Mouse (Mus musculus) heart, postnatal 36 days (tissue): Measurements from ENCODE around the gene Cdc14a. TPM values are rescaled to one million over a fixed set of nuclear protein-coding genes. Genes with fewer than 3 reads are reported as not detected.

ENCODE experiments used
- DNase-seq, 2 experiments: peaks; one replicate each; pipeline ENCODE4 v3.0.0; 2021 to 2022
- intact Hi-C: fragments of 180-260 bp; cut with DNase I; formaldehyde crosslinking; loops from one replicate; pipeline ENCODE4 v1.15.1; 2025
- total RNA-seq, 2 experiments: library from RNA; stranded (reverse); gene quantifications; 2 replicates each; pipeline ENCODE4 v1.2.3; 2021

Cdc14a gene
- total RNA-seq, 2 experiments from 2014 or later = 3.0 to 4.6 TPM

DNA sequence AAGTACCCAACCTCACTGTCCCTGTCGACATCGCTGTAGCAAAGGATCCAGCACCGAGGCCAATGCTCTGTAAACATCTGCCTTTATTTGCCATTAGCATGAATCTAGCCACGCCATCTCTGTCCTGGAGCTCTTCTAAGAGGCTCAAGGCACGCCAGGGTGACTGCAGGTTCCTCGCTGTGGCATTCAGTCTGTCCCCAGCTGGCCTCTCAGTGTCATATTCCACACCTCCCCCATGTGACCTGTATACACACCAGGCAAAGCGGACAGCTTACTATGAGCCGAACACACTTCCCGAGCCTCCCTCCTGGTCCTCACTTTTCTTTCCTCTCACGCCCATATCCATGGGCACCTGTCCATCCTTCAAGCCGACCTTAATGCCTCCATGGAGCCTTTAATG is 4.0 kb downstream of the Cdc14a start:
- intact Hi-C loops = loop anchor here (5.0 to 10.0 kb wide), 3 partner anchors 32 to 325 kb away; partner anchors contain the start of gene Mfsd14a
- DNase-seq = no peak

DNA sequence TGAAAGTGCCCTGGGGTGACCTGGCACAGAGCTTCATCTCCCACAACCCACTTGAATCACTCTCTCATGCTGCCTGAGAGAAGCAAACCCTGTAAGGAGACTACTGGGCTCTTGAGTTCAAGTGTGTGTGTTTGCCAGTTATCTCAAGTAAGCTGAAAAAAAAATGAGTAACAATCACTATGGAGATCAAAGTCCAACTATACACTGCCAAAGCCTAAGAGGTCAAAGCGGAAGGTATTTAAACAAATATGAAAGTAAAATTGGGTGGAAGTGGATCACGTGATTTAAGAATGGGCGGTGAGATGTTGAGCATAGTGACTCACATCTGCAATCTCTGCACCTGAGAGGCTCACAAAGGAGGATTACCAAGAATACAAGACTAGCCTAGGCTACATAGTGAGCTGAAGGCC is 9.4 kb downstream of the Cdc14a start:
- DNase-seq = no peak
- intact Hi-C loops = no loop called here

DNA sequence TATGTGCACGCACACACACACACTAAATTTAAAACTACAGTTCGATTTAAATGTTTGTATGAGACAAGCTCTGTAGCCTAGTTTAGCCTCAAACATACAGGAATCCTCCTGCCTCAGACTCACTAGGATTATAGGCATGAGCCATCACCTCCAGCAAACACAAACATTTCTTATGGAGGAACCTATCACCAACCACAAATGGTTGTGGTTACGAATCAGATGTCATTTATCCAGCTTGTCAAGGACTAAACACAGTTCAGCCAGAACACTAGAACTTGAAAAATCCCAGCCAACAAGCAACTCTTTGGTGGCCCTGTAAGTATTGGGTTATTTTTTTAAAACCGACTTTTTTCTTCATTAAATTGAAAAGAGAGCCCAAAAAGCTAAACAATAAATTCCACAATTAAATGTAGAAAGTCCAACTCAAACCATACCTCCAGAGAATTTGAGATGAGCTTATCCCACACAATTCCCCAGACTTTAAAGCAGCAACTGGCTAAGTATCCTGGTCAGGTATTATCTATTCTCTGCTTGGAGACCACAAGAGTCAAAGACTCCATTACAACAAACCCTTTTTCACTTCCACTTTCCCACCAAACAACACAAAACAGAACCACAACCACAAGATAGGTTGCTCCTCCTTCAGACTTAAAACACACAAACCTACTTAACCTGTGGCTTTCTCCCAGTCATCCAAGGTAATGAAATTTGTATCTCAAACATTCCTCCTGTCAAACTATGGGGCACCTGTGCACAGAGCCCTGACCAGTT is 10.7 kb downstream of the Cdc14a start:
- intact Hi-C loops = no loop called here
- no peak for DNase-seq

DNA sequence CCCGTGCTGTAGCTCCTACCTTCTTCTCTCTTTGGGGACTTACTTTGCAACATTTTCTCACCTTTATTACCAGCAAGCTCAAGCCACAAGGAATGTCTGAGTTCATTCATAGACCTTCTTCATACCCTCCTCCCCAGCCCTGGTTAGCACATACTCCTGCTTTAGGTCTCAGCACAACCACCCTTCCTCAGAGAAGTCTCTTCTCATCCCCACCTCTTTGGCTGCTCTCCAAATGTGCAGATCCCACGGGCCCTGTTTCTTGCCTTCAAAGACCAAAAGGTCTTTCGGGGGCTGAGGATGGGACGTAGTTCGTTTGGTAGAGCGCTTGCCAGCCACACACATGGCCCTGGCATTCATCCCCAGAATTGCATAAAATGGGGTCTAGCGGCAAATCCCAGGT is 13.8 kb downstream of the Cdc14a start:
- intact Hi-C loops = no loop called here
- no peak for DNase-seq

DNA sequence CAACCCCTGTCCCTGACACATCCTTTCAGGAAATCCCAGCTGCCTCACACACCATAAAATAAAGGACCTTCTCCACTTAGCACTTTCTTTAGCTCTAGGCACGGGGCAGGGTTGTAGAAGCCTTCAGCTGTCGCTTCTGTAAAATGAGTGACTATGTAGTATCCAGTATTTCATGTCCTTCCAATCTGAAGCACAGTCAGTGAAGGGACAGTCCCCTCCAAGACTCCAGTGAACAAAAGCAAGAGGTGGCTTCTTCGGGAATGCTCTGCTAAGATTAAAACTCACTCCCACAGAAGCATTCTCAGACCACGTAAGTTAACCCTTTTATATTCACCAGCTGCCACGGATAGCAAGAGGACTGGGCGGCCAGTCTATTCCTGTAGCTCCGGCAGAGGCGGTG is 14.3 kb downstream of the Cdc14a start:
- intact Hi-C loops = no loop called here
- no peak for DNase-seq

DNA sequence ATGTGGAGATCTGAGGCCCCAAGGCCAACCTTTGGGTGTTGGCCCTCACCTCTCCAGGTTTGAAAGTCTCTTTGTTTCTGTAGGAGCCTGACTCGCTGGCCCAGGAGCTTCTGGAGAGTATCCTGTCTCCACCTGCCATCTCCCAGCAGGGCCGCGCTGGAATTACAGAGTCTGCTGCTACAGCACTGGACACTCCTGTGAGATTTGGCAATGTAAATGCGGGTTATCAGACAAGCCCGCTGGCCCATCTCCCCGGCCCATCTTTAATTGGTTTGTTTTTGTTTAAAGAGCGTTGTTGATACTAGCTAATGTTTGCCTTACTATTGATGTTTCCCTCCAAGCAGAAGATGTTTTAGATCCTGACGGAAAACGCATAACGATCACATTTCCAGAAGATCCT is 15.0 kb downstream of the Cdc14a start:
- no peak for DNase-seq
- intact Hi-C loops = no loop called here

DNA sequence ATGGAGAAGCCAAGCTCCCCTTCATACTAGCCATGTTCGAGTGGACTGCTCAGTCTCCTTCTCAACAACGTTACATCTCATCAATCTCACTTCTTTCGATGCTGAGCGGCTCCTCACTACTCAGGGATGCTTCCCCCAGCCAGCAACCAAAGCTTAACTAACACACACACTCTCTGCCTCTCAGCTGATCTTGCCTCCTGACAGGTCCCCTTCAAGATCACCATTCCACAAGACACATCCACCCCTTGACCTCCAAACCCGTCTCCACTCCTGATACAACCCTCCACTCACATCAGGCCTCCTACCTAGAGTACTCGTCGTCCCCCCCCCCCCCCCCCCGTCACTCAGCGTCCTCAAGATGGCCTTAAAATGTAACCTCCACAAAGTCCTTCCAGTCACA is 18.3 kb downstream of the Cdc14a start:
- intact Hi-C loops = no loop called here
- DNase-seq = no peak

DNA sequence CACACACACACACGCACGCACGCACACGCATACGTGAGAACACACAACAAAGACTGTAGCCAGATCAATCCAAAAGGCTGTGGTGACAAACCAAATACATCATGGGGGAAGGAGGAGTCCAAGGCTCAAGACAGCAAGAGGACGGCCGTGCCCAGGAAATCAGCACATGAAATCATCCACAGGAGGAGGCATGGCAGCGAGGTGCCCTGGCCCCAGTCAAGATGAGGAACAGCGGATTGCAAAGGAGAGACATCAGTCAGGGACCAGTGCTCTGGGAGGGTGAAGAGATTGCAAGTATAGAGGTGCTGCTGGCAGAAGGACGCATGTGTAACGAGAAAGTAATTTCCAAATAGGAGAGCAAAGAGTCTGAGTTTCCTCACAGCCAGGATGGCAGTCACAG is 22.4 kb downstream of the Cdc14a start:
- intact Hi-C loops = no loop called here
- DNase-seq = no peak

DNA sequence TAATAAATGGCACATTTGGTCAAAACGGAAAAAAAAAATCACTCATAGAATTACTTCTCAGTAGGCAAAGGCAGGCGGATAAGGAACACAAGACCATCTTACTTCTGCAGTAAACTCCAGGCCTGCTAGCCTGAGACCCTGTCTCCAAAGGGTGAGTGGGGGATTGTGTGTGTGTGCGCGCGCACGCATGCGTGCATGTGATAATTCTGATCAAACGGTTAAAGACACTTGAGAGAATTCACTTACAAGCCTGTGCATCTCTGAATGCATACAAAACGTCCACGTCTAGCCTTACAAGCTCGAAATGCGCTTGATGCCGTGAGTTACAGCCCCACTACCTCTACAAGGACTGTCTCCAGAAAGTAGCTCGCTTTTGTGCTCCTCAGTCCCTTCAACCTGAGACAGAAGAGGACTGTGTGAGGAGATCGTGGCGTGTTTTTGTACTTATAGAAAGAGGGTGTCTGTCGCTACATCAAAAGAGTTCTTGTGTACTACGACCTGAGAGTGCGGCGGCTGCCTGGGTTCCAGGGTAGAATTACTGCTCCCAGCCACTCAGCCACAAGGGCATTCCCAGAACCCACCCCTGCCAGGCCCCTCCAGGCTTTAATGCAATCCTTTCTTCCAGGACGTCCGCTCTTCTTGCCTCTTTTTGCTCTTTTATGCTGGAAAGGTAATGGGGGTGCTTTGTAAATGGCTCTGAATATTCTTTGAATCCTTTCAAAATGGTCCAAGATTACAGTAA is 24.3 kb downstream of the Cdc14a start:
- intact Hi-C loops = no loop called here

DNA sequence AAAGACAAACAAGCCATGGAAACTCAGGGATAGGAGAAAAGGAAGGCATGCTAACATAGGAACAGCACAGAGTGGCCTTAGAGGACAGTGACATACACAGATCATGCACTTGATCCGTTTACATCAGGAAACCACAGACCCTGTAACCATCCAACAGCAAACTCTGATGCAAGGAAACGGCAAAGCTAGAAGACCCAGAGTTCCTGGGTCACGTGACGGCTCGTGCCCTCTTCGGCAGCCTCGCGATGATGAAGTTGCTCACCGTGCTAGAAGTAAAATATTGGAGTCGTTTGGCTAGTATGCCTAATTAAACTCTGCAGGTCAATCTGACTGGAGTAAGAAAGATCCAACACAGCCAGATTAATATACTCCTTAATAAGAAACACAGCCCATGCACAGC is 25.3 kb downstream of the Cdc14a start:
- intact Hi-C loops = no loop called here
- DNase-seq = no peak

More for the DNA sequence above, 24.3 kb downstream of the Cdc14a start:
- no peak for DNase-seq

DNA sequence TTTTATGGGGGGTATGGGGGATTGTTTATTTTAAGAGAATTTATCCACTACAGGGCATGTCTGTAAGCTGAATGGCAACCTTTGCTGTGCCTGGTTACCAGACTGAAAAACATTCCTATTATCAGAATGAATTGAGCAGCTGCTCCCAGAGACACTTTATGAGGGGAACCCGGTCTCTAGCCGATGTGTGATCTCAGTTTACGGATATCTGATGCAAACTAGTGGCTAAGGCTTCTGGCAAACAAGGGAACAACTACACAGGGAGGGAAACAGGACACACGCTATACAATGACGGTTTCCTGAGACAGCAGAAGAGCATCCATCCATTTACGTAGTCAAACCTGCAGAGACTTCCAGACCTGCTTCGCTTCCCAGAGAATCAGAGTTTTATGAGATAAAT is 25.9 kb downstream of the Cdc14a start:
- intact Hi-C loops = no loop called here
- no peak for DNase-seq

DNA sequence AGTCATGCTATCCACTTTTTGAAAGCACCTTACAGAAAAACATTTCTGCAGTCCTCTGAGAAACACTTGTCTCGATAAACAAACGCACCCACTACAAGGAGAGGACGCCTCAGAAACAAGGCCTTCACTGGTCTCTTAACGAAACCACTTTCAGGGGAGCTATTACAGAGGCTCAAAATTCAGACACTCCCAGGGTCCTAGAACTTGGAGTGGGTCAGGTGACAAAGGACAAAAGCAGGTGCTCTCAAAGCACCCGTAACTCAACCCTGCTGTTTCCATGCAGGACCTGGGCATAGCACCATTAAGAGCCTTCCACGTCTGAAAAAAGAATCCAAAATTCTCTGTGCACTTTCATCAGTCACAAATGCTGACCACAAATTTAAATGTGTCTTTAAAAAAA is 26.5 kb downstream of the Cdc14a start:
- intact Hi-C loops = no loop called here

DNA sequence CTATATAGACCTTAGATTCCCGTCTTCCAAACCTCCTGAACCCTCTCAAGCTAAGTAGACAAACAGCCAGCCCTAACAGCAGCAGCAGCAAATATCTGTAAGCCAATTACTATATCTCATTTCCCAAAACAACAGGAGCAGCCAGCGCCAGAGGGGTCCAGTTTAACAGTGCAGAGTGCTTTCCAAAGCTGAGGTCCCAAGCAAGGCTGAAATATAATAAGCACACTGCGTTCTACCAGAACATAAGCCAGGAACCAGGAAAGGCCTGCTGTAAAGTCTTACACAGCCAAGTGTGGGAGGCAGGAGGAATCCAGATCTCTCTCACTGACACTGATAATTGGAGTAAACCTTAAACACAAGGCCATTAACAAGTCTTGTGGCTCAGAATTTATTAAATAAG is 27.3 kb downstream of the Cdc14a start:
- intact Hi-C loops = no loop called here
- no peak for DNase-seq

More for the DNA sequence above, 26.5 kb downstream of the Cdc14a start:
- DNase-seq = no peak

DNA sequence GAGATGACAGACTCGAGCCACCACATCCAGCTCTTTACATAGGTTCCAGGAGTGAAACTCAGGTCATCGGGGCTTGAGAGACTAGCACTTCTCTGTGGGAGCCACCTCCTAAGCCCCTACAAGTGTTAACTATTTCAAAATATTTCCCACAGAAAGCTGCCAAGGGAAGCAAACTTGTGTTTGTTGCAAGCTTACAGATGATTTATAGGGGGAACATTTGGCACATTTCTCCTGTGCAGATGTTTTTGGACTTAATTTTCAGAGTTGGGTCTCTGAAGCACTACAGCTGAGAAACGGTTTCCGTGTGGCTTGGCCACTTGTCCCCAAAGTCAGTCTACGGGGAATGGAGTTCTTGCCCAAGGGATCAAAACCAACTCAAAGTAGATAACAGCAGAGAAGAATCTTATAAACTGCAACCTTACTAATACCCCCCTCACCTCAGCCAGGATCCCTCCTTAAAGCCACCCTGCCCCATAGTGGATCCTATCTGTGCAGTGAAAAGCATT is 28.9 kb downstream of the Cdc14a start:
- intact Hi-C loops = no loop called here
- DNase-seq = no peak

DNA sequence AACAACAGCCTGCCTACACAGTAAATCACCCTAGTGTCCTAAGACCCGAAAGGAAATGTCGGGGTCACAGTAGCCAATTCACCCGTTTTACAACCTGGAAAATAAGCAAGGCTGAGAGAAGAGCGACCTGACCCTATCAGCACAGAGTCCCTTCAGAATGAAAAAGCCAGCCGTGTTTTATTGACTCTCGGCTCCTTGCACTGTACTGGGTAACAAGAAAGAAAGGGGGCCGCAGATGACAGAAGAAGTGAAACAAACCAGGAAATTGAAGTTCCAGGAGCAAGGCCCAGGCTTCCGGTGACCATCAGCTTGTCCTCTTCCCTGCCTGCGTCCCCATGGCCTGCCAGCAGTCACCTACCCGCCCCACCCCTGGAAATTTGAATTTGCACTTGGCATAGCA is 32.4 kb downstream of the Cdc14a start:
- intact Hi-C loops = no loop called here
- DNase-seq = no peak

DNA sequence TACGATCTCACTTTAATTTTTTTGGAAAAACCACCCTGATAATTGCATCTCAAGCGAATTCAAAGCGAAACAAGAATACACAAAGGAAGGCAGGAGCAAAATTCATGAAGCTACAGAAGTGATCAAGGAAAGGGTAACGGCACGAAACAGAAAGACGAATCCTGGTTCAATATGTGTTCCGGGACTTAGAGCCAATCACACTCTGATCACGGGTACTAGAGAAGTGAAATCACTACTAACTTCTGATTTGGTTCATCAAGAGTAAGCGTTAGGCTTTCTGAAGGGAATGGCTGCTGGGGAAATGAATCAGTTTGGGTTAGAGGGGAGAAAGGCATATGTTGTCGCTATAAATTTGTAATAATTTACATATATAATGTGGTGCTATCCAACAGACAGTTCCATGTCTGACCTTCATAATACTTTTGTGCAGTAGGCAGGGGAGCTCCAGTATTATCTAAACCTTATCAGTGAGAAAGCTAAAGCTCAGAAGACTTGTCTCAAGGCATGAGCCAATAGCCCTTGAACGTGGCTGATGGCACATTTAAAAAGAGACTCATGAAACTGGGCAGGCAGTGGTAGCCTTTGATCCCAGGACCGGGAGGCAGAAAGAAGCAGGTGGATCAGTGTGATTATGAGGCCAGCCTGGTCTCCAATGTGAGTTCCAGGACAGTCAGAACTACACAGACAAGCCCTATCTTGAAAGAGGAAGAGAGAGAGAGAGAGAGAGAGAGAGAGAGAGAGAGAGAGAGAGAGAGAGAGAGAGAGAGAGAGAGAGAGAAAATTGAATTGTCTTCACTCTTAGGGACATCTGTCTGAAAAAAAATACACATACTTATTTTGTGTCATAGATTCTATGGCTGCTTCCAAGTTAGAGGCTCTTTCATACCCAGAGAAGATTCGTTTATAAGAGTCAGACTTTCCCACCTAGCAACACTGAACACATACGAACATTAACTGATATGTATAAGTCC is 34.0 kb downstream of the Cdc14a start:
- intact Hi-C loops = loop anchor here (5.0 kb wide), 1 partner anchor 33 kb away; the partner anchor contains the start of gene Cdc14a
- DNase-seq = no peak

DNA sequence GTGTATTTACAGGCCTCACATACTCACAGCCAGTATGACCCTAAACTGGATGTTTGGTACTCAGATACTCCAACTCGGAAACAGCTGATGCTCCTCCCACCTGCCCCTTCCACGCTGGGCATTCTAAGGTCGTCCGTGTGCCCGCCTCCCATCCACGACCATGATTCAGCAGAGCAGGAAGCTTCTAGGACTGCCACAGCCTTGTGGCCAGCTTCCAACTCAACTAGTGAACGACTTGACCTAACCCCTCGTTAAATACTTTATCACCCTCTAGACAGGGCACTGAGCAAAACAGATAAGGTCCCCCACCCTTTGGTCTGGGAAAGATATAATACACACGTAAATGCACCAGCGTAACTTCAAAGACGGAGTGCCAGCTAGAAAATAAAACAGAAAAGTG is 35.0 kb downstream of the Cdc14a start:
- intact Hi-C loops = loop anchor here (5.0 kb wide), 1 partner anchor 33 kb away; the partner anchor contains the start of gene Cdc14a
- DNase-seq = no peak

DNA sequence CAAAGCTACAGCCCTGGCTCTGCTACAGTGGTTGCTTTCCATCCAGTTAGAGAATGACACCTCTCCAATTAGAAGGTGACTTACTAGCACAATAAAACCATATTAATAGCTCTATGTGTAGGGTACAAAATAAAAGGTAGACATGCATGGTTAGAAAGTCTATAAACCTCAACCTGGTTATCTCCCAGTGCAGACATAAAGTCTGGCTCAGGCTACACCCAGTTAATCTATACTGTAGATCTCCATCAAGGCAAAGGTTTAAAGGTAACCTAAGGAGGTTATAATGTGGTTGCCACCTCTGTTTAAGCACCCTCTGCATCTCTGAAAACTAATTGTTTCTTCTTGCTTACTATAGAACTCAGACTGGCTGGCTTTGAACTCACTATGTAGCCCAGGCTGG is 36.9 kb downstream of the Cdc14a start:
- DNase-seq = no peak
- intact Hi-C loops = loop anchor here (5.0 kb wide), 1 partner anchor 35 kb away; the partner anchor contains the start of gene Cdc14a

DNA sequence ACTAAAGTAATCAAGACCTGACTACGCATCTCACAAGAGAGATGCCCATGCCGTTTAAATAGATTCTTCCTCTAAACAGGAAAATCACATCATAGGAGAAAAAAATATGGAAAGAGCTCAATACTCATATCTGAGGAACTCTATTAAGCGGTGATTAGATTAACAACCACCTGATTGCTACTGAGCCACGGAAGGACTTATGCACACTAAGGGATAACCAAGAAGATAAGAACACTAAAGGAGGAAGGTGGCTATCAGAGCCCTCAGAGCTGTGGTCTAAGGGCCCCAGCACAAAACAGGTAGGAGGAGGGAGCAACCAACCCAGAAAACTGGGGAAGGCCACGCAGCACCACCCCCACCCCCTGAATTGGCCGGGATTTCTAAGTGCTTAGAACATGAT is 37.5 kb downstream of the Cdc14a start:
- intact Hi-C loops = loop anchor here (5.0 kb wide), 1 partner anchor 36 kb away; the partner anchor contains the start of gene Cdc14a
- no peak for DNase-seq

DNA sequence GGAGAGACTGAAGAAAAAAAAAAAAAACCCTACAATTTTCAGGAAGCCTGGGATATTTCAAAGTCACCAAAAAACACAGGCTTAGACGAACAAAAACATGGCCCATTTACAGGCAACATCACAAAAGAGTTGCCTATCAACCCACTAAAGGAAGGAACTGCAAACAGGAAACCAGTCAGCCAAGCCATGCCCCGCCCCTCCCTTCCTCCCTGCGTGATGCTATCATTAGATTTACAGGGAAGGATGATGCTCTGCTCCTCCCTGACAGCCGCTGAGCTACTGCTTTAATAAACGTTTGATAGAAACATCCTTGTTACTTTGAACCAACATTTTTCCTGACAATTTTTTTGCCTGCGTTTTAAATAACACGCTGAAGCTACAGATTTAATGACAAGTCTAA is 39.5 kb downstream of the Cdc14a start:
- DNase-seq = peak; percentile 24 to 38
- intact Hi-C loops = no loop called here
